Mouse (Mus musculus): Measurements from ENCODE around the gene Rcvrn.

GRCm38 (mm10) chr11:67738846-67739490, 43.8 kb downstream of the Rcvrn start:
- TF ChIP-seq FLI1 (IDR thresholded peaks at IDR 0.05; ENCODE audit: low read length) (no peak), GATA1 (IDR thresholded peaks at IDR 0.05; ENCODE audit: borderline replicate concordance, low read length) (no peak)

All from megakaryocyte, embryonic 14.5 days (primary cell).